Mouse (Mus musculus): ENCODE data around the gene Prss44.
"Not testable (repeated sequence)": the region's sequence is repeated elsewhere in the genome, so short reads cannot be mapped to it uniquely, and the experiment has no call there.

Prss44 gene

DNA sequence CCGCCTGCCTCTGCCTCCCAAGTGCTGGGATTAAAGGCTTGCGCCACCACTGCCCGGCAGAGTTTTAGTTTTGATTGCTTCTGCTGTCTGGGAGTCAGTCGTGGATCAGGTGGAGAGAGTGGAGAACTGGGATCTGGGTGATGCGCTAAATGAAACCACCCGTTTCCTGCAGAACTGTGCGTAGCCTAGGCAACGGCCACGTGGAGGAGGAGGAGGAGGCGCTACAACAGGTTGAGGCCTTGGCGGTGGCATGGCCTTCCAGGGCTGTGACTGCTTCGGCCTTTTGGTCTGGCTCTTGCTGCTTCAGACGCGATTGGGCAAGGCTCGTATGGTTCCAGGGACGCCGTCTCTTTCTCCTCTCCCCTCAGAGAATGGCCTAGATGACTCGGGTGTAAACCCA is at the start of gene Prss44:
Gene Prss44, plus strand, starts transcription at position 206 of the 400 bp plus-strand sequence.
- no peak for DNase-seq (ENCODE audit: low spot score)

DNA sequence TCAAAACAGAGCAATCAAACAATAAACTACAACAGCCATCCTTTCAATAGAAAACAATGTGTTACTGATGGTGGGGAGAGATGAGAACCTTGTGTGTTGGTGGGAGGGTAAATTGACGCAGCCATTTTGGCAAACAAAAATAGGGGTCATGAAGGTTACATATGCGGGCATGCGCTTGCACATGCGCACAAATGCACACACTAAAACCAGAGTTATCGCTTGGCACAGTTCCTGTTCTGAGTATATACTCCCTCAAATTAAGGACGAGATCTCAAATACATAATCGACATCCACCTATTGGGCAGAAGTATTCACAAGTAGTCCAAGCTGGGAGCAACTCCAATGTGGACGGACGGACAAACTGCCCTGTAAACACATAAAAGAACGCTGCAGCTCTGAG is 41.5 kb upstream of the Prss44 start:
- no peak for DNase-seq (ENCODE audit: low spot score)

DNA sequence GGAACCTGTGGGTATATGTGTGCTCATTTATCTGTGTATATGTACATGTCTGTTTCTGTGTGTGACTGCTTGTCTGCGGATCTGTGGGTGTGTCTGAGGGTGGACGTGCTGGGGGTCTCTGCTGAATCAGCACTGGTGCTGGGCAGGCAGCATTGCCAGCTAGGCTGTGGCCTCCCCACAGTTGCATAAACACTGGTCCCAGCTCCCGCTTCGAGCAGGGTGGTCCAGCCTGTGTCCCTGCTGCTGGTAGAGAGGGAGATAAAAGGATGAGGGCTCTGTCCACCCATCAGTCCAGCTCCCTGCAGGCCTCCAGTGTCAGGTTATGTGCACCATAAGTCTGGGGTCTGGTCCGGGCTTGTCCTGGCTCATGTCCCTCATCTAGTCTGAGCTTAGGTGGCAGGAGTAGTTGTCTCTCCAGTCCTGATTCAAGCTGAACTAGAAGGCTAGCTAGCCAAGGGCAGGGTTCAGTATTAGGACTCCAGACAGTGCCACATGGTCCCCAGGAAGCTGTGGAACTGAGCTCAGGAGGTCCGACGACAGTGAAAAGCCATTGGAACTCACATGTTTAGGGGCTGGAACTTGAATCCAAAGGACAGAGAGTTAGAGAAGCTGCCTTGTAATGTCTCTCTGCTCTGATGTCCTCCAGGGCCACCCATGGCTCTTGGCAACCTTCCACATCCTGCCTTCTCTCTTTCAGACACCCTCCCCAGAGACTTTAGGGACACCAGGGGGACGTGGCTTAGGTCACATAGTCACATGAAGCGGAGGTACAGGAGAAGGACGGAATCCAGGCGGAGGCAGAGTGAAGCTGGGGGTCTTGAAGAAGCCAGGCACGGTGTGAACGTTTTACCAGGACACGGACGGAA is 39.2 kb upstream of the Prss44 start:
- DNase-seq (ENCODE audit: low spot score) = no peak

DNA sequence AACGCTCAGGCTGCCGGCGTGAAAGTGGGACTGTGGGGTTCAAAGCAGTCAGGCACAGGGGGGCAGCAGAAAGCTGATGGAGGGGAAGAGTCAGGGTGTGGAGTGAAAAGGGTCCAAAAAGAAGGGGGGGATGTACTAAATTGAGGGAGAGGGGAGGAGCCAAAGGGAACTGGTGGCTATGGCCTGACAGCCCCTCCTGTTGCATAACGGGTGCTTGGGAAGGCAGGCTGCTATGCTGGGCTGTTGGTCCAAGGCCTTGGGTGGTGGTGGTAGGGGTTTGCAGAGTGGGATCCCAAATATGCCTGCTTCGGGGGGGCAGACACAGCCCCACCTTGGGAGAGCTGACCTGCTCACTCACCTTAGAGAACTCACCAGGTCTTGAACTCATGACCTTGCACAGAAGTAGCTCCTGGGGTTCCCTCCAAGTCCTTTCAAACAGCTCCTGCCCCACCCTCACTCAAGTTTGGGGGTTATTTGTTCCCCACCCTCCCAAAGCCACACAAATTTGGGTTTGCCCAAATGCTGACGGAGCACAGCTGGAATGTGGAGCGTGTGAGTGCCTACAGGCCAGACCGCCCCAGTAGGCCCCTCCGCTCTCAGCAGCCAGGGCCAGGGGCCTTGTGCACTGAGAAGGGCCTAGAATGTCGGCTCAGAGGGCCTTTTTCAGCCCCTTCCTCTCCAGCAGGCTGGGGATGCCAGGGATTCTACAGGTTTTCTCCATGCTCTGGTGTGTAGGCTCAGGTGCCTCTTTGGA is 38.3 kb upstream of the Prss44 start:
- DNase-seq (ENCODE audit: low spot score) = no peak

DNA sequence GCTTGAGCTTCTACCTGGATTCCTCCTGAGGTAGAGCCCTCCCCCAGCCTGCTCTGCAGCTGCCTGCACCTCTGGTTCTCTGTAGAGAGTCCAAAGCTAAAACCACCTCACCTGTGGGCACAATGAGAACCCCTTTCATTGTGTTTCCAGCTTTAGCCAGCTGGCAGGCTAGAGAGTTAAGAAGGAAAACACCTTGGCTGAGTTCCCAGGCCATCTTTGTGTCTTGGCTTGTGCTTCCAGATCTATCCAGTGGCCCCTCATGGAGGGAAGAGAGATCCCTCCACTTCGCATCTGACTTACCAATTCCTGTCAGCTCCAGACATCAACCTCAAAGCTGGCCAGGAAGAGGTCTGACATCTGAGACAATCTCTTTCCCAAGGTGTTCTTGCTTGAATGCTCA is 35.7 kb upstream of the Prss44 start:
- no peak for DNase-seq (ENCODE audit: low spot score)

DNA sequence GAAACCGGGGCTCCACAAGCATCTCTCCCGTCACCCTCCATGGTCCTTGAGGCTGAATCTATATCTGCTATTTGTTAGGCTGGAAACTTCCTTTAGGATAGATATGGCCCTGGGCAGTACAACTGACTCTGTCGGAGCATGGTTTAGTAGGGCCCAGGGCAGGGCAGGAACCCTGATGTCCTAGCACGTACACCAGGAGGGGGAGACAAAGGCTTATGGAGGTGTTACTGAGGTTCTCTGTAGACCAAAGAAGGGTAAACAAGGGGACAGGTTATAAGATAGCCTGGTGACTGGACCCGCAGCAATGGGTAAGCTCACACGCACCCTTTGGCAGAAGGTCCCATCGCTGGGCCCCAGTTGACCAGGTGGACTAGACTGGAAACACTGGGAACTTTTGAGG is 35.2 kb upstream of the Prss44 start:
- DNase-seq (ENCODE audit: low spot score) = no peak

DNA sequence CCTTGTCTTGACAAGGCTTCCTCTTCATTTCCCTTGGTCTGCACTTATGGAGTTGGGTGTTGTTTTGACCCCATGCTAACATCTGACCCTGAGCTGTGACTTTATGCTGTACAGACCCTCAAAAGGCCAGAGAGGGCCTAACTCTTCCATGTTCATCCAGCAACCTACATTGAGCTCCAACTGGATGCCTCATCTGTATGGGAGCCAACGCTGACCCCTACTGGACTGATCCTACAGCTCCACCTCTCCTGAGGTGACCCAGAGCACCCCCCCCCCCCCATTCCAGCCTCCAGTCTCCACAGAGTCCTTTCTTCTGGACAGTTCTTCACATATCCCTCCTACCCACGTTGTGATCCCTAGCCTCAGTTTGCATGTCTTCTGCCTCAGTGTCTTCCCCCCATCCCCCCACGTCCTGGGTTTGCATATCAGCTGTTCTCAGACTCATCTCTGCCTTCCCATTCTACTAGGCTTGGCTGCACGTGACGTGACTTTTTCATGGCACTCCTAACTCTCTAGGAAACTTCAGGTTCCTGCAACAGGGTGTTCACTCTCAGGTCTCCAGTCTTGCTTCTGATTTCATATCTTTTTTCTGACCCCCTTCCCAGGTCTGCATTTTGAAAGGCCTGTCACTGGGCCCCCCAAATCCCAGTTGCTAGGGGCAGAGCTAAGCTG is 34.4 kb upstream of the Prss44 start:
- DNase-seq (ENCODE audit: low spot score) = no peak

DNA sequence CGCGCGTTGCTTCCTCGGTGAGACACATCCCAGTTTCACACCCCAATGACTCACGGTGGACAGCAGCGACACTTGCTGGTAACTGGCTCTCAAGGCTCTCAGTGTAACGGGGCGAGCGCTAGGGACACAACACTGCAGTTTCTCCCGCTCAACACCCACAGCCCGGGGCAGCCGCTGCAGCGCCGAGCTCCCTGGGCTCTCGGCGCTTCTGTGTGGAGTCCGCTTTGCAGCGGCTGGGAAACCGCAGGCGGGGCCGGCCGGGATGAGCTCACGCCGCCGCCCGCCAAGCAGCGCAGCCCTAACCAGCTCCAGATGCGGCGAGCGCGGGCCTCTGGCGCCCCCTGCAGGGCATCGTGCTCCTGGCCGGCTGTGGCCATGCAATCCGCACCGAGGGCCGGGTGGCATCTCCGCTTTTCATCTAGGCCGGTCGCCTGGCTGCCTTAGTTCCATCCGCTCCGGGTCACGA is 32.5 kb upstream of the Prss44 start:
- peak; percentile 79 for DNase-seq (ENCODE audit: low spot score)

DNA sequence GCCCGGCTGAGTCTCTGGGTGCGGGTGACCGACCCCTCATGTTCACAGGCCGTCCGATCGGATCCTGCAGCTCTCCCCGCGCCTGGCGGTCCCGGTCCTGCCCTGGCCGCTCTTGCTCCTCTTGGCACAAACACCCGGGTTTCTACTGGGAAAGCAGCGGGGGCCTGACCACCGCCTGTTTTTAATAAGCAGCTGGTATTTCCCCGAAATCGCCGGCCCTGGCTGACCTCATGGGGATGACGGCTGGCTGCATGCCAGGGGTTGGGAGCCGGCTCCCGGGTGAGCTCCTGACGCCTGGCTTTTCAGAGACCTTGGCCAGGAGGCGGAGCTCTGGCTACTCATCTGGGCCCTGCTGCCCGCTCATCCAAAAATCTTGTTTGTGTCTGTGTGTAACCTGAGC is 32.1 kb upstream of the Prss44 start:
- DNase-seq (ENCODE audit: low spot score) = peak; percentile 53

DNA sequence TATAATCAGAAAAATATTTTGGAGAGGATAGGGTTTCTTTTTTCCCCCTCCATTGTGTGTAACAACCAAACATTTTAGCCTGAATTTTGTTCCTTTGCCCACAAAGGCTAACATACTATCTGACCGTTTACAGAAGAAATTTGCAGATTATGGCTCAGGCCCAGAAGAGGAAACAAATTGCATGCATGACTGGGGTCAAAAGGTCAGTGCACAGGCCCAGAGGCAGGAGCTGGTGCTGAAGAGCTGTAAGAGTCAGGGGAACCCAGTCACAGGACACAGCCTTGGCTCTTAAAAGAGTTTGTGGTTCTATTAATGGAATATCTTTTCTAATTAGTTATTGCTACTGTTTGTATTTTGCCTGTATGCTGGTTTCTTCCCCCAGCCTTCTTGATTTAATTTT is 30.2 kb upstream of the Prss44 start:
- no peak for DNase-seq (ENCODE audit: low spot score)

DNA sequence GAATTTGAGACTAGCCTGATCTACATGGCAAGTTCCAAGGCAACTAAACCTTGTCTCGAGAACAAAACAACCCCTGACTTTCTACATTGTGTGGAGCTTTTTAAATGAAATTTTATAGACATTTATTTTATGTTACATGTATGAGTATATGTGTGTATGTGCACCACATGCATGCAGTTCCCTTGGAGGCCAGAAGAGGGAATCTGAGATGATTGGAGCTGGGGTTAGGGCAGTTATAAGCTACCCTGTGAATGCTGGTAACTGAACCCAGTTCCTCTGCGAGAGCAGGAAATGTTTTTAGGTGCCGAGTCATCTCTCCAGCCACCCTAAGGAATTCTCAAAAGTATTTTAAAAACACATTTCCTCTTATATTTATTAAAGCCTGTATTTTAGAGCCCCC is 25.6 kb upstream of the Prss44 start:
- DNase-seq (ENCODE audit: low spot score) = no peak

DNA sequence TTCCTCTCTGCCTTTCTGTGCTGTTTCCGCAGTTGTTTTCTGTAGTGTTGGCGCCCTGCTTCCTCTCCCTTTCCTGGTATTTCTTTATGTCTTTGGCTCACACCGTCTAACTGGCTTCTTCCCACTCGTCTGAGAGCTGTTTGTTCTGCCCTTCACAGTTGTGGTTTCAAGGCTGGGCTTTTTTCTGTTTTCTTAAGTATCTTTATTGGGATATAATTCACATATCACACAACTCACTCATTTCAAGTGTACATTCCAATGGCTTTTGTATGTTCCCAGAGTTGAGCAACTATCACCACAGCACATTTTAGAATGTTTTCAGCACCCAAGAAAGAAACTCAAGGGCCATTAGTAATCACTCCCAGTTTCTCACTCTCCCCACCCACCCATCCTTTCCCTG is 23.3 kb upstream of the Prss44 start:
- DNase-seq (ENCODE audit: low spot score) = no peak

DNA sequence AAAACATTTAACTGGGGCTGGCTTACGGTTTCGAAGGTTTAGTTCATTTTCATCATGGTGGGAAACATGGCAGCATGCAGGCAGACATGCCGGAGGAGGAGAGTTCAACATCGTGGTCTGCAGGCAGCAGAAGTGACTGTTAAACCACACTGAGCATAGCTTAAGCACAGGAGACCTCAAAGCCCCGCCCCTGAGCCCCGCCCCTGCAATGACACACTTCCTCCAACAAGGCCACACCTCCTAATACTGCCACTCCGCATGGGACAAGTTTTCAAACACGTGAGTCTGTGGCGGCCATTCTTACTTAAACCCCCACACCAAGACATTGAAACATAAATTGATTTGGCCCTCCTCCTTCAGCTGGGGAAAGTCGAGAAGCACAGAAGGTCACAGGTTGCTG is 16.8 kb upstream of the Prss44 start:
- no peak for DNase-seq (ENCODE audit: low spot score)

DNA sequence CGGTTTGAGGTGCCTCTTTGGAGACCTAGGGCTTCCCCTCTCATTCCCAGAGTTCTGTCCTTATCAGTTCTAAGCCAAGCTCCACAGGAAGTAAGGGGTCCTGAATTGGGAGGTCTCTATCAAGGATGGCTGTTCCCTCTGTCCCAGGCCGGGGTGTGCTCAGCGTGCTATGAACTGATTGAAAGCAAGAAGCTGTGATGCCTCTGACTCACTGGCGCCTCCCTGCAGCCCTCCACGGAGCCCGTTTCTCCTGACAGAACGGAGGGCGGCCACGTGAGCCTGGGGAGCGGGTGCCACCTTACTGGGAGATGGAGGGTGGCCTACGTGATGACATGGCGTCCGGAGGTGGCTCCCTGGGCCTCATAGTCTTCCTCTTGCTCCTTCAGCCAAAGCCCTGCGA is 15.9 kb upstream of the Prss44 start, which contains the start of gene Prss42:
Gene Prss42, plus strand, starts transcription at position 301 of the 400 bp plus-strand sequence.
- DNase-seq (ENCODE audit: low spot score) = no peak

DNA sequence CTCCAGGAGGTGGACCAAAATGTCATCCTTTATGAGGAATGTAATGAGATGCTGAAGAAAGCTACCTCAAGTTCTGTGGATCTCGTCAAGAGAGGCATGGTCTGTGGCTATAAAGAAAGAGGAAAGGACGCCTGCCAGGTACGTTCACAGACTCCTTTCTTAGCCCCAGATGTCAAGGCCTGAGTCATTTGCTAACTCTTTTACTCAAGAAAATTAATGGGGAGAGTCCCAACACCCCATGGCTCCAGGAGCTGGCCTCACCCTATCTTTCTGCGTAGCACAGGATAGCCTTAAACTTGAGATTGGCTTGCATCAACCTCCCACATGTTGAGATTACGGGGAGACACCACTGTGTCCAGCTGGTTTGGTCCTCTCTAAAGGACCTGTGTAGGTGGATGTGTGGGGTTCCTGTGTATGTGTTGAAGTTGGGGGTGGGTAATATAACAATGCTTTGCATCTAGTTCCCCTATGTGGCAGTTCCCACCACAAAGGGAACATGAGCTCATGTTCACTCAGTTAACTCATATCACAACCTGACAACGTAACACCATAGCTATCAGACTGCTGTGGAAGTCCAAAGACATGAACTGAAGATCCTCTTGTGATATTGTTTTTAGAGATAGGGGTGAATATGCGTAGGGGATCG is 12.8 kb upstream of the Prss44 start:
- DNase-seq (ENCODE audit: low spot score) = no peak

DNA sequence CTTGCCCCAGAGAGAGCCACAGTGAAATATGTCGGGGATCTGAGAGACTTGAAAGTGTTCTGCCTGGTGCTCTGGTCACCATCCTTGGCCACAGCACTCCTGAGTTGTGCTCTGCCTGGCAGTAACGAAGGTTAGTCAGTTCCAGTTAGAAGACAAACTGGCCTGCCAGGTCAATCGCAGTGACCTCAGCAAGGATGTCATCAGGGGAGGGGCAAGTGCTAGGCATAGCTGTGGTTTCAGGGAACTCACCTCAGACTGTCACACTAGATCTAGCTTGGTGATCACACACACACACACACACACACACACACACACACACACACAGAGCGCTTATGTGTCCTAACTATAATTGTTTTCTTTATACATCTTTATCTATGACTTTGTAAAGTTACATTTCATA is 10.5 kb upstream of the Prss44 start:
- no peak for DNase-seq (ENCODE audit: low spot score)

DNA sequence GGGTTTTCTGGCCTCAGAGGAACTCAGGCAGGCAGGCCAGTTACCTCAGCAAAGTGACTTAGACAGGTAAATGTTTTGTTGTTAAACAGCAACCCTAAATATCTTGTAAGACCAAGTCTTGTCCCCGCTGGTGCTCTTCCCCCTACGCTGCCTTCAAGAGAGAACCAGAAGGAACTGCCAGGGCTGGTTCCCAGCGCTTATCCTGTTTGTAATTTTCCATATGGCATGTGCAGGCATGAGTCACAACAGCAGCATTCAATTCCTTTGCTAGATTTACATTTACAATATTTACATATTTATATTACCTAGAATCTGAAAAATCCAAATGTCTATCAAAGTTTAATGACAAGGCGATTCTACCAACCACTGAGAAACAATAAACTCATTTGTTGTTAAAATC is 3.7 kb upstream of the Prss44 start:
- DNase-seq (ENCODE audit: low spot score) = no peak

DNA sequence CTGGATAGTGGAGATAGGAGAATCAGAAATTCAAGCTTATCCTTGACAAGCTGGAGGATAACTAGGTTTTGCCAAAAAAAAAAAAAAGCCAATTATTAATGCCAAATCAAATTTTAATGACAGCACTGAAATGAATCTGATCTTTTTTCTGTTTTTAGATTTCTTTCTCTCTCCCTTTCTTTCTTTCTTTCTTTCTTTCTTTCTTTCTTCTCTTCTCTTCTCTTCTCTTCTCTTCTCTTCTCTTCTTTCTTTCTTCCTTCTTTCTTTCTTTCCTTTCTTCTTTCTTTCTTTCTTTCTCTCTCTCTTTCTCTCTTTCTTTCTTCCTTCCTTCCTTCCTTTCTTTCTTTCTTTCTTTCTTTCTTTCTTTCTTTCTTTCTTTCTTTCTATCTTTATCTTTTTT is 6.8 kb downstream of the Prss44 start:
- not testable (repeated sequence) for DNase-seq (ENCODE audit: low spot score)

DNA sequence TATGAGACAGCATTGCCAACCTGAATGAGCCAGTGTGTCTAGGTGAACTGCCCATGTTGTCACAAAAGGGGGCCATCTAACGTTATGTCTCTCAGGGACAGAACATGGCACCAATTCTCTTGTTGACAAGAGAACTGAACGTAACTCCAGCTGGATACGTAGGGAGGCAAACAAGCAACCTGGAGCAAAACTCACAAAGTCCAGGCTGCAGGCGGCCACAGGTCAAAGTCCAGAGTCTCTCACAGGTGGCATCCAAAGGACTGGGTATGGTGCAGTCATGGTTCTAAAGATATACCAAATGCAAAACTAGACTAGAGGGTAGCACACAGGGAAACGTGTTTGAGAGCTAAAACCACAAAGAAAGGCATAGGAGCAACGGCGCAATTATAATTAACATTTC is 7.6 kb downstream of the Prss44 start:
- DNase-seq (ENCODE audit: low spot score) = no peak

DNA sequence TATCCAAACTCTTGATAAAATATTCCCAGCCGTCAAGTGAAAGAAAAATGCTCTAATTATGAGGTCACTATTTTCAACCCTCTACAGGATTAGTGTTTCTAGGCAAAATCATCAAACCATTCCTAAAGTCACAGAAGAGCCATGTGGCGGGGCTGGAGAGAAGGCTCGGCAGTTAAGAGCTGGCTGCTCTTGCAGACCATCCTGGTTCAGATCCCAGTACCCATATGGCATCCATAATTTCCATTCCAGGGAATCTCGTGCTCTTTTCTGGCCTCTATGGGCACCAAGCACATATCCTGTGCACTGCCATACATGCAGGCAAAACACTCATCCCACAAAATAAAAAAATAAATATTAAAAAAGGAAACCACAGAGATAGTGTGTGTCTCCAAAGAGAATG is 11.6 kb downstream of the Prss44 start:
- no peak for DNase-seq (ENCODE audit: low spot score)

DNA sequence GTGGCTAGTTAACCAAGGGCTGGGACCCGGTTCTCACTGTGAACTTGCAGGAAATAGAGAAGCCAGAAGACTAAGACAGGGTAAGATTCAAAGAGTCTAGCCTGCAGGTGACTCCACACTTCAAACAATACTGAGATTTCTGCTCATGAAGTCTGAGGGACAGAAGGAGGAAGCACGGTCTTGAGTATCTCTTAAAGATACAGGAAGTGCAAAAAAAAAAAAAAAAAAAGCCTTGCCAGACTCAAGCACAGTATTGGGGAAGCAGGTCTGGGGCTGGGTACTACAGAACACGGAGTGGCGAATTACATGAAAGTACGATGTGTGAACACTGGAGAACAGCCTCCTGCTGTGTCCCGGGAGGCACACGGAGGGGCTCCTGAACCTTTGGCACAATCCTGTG is 12.0 kb downstream of the Prss44 start:
- DNase-seq (ENCODE audit: low spot score) = no peak

DNA sequence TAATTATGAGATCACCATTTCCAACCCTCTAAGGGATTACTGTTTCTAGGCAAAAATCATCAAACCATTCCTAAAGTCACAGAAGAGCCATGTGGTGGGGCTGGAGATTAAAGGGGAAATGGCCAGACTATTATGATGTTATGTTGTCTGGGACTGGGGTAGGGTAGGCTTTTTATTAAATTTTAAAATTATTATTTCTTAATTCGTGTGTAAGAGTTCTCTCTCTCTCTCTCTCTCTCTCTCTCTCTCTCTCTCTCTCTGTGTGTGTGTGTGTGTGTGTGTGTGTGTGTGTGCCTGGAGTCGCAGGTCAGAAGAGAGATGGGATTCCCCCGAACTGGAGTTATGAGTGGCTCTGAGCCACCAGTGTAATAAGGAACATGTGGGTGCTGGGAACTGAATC is 12.6 kb downstream of the Prss44 start, which contains the start of gene Prss43:
Gene Prss43, plus strand, starts transcription at position 301 of the 400 bp plus-strand sequence.
- DNase-seq (ENCODE audit: low spot score) = no peak

All from urinary bladder, postnatal 10 days (tissue).